Mouse (Mus musculus): ENCODE results near the gene Prkn.
"Not testable (repeated sequence)": the region's sequence is repeated elsewhere in the genome, so short reads cannot be mapped to it uniquely, and the experiment has no call there.

Prkn gene

GRCm38 (mm10) chr17:11130919-11131318, 290.7 kb downstream of the Prkn start:
- DNase-seq (ENCODE audit: low spot score), result no peak

- no peak for DNase-seq (ENCODE audit: low spot score)
These were observed 302.1 kb downstream of the Prkn start for GRCm38 (mm10) chr17:11142321-11142720.

DNA sequence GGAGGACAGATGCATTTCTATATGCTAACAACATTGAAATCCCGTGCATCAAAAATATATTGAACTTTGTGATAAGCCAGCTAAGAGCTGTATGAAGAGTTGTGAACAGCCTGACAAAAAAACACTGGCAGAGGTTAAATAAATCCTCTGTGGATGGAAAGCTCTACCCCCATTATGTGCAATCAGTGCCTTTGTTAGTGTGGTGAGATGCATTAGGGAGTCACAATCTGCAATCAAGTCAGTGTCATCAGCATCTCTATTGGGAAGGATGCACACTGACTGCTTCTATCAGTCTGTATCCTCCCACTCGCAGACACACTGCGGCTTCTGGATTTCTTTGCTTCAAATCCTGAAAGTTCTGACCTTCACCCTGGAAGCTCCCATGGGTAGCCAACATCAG, 315.9 kb downstream of the Prkn start:
- no peak for DNase-seq (ENCODE audit: low spot score)

DNA sequence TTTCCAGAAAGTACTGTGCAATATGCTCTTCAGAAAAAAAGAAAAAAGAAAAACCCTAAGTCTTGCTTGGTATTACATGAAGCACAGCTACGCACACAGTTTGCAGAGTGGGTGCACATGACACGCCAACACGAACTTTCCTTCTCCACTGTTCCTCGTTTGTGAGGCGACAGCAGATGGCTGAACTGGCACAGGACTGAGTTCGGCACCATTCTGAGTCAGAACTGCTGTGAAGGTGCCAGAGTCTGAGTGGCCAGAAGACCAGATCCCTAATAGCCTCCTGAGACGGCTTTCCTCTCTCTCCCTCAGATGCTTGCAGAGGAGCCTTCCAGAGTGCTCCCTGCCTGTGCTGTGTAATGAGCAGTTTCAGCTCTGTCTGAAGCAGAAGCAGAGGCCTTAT, 317.4 kb downstream of the Prkn start:
- no peak for DNase-seq (ENCODE audit: low spot score)

DNA sequence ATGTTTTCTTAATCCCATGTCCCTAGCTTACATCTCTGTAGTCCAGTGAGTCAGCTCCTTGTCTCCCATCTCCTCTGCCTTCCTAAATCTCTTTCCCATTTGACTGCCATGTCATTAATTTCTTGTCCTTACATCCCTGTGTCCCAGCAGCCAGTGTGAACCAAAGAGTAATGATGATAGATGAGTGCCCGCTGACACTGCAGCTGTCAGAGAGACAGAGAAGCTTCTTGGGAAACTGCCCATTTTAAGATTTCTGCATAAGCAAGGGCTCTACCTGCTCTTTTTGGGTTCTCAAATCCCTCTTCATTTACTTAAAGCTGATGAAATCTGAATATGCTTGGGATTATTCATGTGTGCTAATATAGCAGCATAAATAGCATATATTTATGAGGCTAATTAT, 321.3 kb downstream of the Prkn start:
- no peak for DNase-seq (ENCODE audit: low spot score)

- no peak for DNase-seq (ENCODE audit: low spot score)
These were observed 322.6 kb downstream of the Prkn start for GRCm38 (mm10) chr17:11162770-11163169.

DNA sequence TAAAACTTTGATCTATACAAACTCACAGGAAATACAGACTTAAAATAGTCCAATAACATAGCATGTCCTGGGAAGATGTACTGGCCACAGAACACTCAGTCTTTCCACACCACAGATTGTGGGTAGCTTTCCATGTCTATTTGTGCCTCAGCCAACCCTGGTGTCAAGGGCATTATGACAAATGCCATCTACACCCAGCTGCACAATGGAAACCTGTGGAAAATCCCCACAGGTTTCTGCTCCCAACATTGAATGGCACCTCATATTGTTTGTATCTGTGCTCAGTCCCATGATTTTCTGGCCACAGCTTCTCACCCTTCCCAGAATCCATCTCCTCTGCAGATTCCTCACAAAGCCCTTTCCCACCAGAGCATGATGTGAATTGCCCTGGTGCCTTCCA, 347.2 kb downstream of the Prkn start:
- no peak for DNase-seq (ENCODE audit: low spot score)

GRCm38 (mm10) chr17:11188494-11188893, 348.3 kb downstream of the Prkn start:
- no peak for DNase-seq (ENCODE audit: low spot score)

DNA sequence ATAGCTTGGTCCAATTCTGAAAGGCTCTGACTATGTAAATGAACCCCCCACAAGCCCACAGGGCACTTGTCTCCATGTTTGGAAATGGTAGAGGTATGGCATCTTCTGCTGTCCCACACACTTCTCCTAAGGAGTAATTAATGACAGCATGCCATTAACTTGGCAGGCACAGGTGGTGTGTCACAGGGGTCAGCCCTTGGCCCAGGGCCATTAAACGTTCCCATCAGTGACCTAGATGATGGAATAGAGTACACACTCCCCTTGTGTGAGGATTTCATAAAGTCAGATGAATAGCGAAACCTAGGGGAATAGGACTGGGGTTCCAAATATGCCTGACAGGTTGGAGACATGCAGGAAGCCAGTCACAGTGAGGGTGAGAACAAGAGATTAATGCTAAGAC, 350.1 kb downstream of the Prkn start:
- DNase-seq (ENCODE audit: low spot score), result no peak

- DNase-seq (ENCODE audit: low spot score), result no peak
These were observed 357.9 kb downstream of the Prkn start for GRCm38 (mm10) chr17:11198134-11198533.

- not testable (repeated sequence) for DNase-seq (ENCODE audit: low spot score)
These were observed 368.9 kb downstream of the Prkn start for GRCm38 (mm10) chr17:11209063-11209462.

- DNase-seq (ENCODE audit: low spot score), result no peak
These were observed 370.8 kb downstream of the Prkn start for GRCm38 (mm10) chr17:11211006-11211405.

GRCm38 (mm10) chr17:11211591-11211990, 371.4 kb downstream of the Prkn start:
- DNase-seq (ENCODE audit: low spot score), result no peak

- no peak for DNase-seq (ENCODE audit: low spot score)
These were observed 373.5 kb downstream of the Prkn start for GRCm38 (mm10) chr17:11213689-11214088.

- no peak for DNase-seq (ENCODE audit: low spot score)
These were observed 388.8 kb downstream of the Prkn start for GRCm38 (mm10) chr17:11229011-11229410.

GRCm38 (mm10) chr17:11229426-11229825, 389.2 kb downstream of the Prkn start:
- no peak for DNase-seq (ENCODE audit: low spot score)

DNA sequence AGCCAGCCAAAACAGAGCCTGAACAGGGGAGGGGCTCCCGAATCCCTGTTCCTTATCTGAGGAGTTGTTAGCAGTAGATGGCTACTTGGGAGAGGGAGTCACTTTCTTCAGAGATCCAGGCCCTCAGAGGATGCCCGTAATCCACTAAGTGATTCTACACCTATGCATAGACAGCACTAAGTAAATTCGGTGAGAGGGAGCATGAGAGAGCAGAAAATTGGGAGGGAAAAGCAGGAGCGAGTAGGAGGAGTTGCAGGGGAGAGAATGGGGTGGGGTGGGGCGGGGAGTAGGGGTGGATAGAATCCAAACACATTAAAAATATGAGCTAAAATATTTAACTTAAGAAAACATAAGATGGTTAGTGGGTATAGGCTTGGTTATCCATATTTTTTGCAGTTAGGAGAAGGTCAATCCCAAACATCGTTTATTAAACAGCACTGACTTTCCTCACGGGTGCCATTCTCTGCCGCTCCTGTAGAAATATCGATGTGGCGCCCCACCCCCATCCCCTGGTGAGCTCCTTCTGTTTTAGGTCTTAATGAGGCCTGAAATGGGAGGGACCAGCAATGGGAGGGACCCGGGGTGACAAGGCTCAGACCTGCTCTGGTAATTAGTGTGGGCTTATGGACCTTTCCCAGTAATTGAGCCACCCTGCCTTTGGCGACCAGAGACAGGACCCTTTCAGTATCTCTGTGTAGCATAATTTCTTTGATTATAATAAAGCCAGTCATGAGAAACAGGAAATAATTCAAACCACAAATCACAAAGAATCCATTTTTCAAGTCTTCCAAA, 390.6 kb downstream of the Prkn start:
- no peak for DNase-seq (ENCODE audit: low spot score)

DNA sequence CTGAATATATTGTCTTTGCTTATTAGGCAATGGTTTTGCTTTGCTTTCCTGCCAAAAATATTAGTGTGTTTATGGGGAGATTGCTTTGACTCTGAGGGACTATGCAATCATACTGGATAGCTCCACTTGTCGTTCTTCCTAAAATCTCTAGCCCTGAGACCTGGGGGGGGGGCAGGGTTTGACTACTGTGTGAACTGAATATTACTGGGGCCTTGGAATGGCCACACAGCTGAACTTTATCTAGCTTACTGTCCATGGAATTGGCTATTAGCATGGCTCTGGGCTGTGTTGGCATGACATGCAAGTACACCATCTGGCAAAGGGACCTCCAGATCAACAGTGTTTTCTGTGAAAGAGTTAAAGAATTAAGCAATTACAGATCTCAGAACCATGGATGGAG, 395.1 kb downstream of the Prkn start:
- no peak for DNase-seq (ENCODE audit: low spot score)

GRCm38 (mm10) chr17:11245040-11245439, 404.9 kb downstream of the Prkn start:
- no peak for DNase-seq (ENCODE audit: low spot score)

DNA sequence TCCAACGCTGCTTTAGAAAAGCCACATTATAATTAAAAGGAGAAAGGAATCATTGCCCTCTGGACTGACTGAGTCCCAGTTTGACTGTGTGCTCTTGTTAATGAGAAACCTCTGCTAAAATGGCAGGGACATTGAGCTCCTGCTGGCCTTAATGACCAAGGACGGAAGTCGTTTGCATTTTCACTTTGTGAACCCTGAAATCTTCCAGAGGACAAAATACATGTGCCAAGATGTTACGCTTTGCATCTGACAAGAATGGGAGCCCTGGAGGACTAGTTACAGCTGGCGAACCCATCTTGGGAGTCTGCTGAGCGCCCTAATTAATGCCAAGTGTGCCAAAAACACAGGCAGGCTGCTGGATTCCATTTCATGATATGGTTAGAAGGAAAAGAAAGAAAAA, 409.0 kb downstream of the Prkn start:
- no peak for DNase-seq (ENCODE audit: low spot score)

DNA sequence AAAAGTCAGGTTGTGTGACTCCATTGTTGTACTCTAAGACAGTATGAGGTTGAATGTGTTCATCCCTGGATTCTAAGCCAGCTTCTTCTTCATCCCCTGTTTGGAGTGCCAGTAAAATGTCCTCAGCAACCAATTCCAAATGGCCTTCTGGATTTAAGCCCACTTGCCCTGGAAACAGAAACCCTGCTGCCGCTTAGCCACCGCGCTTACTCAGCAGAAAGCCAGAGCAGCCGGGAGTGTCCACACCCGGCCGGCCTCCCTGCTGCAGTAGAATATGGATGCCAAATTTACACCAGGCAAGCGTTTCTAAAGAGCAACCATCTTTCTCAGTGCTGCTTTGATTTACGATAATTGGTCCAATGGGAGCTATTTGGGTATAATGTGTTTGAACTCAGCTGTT, 420.5 kb downstream of the Prkn start:
- no peak for DNase-seq (ENCODE audit: low spot score)

GRCm38 (mm10) chr17:11261679-11262078, 421.5 kb downstream of the Prkn start:
- no peak for DNase-seq (ENCODE audit: low spot score)

- no peak for DNase-seq (ENCODE audit: low spot score)
These were observed 427.8 kb downstream of the Prkn start for GRCm38 (mm10) chr17:11267951-11268350.

- DNase-seq (ENCODE audit: low spot score), result no peak
These were observed 430.0 kb downstream of the Prkn start for GRCm38 (mm10) chr17:11270179-11270578.

All from ovary, postnatal 10 days (tissue).